Mouse (Mus musculus): ENCODE measurements at regions not wholly inside any gene's neighbourhood (a gene's known extent, or its start where the extent isn't known, plus 50 kb on each side); places are given as distances from the start of the nearest gene placed in this dataset.

GRCm38 (mm10) chr5:43339671-43340070, 106.7 kb downstream of the Cpeb2 start:
- no peak for ATAC-seq (replicated peaks; ENCODE audit: poor library complexity, severe bottlenecking)

- no peak for ATAC-seq (replicated peaks; ENCODE audit: poor library complexity, severe bottlenecking)
Measured at GRCm38 (mm10) chr5:43341475-43341874, 108.5 kb downstream of the Cpeb2 start.

DNA sequence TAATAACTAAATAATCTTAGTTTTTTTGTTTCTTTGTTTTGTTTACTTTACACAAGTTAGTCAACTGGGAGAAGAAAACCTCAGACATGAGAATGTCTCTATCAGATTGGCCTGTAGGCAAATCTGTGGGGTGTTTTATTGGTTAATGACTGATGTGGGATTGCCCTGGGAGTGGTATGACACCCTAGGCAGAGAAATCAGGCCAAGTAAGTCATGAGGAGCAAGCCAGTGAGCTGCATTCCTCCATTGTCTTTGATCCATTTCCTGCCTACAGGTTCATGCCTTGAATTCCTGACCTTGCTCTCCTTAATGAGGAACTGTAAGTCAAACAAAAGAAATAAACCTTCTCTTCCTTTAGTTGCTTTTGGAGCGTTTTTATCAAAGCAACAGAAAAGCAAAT, 111.5 kb downstream of the Cpeb2 start:
- no peak for ATAC-seq (replicated peaks; ENCODE audit: poor library complexity, severe bottlenecking)

DNA sequence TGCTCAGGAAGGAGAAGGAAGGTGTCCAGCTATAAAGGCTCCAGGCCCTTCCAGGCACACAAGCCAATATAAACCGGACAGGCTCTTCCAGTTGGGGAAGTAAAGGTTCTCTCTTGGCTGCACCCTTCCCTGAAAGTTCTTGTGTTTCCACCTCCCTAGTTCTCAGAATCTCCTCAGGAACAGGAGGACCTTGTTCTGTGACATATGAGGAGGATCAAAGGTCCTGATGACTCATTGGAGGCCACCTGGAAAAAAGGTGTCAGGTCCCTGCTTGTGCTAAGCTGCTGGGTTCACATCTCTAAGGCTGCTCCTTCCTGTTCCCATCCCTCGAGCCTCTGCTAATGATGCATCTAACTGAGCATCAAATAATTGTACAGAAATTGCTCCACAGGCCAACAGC, 118.0 kb downstream of the Cpeb2 start:
- no peak for ATAC-seq (replicated peaks; ENCODE audit: poor library complexity, severe bottlenecking)

DNA sequence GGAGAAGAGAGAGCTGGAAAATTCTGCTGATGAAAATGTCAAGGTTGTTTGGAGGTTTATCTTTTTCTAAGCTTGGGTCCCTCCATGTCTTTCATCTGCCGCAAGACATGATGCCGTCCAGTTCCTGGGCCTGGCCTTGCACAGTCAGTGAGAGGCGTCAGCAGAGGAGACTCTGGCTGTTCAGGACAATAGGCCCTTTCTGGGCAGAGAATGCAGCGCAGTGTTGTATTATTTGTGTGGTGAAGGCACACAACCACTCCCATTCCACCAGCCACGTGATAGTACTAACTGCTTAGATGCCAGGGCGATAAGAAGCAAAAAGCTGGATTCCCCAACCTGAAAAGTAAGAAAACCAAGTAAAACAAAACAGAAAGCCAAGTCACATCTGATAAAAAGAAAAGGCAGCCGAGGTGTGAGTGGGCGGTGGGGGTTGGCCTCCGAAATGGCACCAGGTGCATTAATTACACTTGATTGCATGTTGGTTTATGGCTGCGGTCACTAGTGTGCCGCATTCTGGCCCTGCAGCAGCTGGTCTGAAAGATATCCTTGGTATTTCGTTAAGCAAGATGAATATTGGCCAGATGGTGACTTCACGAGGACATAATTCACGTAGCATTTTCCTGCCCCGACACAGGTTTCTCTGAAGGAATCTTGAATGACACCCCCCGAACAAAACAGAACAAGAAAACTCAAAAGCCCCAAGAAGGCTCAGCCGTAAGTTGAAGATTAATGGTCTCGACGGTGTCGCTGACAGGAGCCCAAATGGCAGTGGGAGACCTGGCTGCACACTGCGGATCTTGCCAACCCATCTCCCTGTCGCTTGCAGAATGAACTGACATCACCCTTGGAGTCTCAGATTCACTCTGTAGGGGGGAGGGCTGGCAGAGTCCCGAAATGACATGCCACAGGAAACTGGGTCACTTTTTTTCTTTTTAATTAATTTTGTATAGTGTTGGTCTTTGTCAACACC, 120.3 kb downstream of the Cpeb2 start:
- no peak for ATAC-seq (replicated peaks; ENCODE audit: poor library complexity, severe bottlenecking)

DNA sequence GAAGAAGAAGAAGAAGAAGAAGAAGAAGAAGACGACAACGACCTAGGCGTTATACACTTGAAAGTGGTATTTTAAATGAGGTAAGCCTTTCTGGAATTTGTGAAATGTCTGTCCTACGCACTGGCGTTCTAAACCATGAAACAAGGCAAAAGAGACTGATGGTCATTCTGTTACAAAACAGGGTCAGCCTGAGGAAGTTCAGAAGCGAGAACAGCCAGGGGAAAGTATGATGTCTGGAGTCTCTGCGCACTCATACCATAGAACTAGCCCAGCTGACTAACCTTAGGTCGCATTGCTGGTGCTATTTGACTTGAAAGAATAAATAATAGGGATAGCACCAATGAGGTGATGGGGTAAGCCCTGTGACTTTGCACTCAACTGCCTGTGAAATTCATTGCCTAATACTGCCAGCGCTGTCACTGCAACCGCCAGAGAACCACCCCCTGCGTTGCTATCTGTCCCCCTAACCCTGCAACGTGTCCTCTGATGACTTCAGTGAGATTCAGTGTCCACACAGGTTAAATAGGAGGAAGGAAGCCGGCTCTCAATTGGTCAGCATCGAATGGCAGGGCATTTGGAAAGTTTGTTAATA, 121.5 kb downstream of the Cpeb2 start:
- ATAC-seq (replicated peaks; ENCODE audit: poor library complexity, severe bottlenecking): peak; percentile 77

DNA sequence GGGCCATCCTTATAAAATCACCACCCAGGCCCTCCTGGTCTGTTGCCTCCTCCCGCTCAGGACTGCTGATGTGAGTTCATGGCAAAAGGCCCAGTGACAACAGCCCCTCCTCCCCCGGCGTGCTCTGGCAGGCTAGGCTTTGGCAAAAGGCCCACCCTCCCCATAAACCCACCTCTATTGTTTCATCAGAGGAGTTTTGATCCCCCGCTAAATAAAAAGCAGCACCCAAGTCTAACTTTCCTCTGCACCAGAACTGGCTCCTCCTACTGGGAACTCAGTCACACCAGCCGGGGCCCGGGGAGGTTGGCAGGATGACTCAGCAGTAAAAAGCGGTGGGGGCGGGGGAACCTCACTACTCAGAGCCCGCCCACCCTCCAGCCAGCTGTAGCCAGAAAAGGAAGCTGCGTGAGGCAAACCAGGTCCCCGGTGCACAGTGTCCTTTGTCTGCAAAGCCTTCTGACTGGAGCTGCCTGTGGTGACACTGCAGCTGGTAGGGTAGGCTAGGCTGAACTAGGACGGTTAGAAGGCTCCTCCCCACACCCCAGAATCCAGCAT, 122.1 kb downstream of the Cpeb2 start:
- peak; percentile 78 for ATAC-seq (replicated peaks; ENCODE audit: poor library complexity, severe bottlenecking)

DNA sequence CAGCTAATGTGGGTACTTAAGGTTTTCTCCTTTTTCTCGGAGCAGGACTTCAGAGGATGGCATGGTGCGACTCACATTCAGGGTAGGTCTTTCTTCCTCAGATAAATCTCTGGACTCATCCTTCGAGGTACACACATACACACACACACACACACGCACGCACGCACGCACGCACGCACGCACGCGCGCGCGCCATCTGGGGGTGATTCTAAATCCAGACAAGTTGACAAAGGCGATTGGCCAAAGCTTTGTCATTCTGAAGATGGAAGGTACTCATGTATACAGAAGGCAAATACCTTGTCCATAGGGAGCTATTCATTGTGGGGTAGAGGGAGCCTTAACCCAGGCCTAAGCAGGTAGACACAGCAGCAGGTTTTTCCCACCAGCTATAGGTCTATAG, 122.9 kb downstream of the Cpeb2 start:
- ATAC-seq (replicated peaks; ENCODE audit: poor library complexity, severe bottlenecking): no peak

DNA sequence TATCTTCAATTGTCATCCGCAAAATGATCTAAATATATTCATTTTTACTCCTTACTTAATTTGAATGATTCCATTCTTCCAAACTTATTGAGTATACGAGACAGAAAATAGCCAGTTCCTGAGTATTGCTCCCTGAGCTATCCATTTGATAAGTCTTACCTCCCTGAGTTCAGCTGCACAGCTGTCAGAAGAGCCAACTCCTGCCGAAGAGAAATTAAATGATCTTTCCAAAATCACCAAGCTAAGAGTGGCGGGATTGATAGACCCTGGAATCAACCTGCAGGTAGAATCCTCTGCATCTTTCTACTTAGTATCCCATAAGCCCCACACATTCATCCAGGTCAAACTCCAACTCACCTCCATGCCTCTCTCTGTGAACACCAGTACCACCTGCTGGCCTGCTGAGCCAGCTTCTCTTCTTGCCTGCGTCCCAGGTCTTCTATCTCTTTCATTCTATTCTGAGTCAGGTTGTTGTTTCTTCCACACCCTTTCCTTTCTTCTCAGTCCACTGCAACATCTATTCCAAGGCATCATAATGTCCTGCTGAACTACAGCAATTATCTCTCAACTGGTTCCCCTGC, 124.2 kb downstream of the Cpeb2 start:
- no peak for ATAC-seq (replicated peaks; ENCODE audit: poor library complexity, severe bottlenecking)

DNA sequence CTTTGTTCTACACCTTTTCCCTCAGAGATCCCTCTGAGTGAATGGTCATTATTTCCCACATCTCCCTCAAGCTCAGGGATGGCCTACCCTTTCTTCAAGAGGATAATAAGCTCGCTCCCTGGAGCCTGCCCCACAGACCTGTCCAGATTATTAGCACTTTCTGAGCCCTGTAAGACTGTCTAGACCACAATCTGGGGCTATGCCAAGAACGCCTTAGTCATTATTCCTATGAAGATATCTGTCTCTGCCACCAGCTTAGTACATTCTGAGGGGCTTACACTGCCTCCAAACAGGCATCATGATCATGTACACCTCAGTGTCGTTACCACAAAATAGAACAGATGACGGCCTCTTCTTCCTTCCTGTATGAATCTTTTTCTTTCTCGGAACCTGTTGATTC, 124.9 kb downstream of the Cpeb2 start:
- no peak for ATAC-seq (replicated peaks; ENCODE audit: poor library complexity, severe bottlenecking)

- ATAC-seq (replicated peaks; ENCODE audit: poor library complexity, severe bottlenecking): no peak
Measured at GRCm38 (mm10) chr5:43358928-43359765, 126.2 kb downstream of the Cpeb2 start.

DNA sequence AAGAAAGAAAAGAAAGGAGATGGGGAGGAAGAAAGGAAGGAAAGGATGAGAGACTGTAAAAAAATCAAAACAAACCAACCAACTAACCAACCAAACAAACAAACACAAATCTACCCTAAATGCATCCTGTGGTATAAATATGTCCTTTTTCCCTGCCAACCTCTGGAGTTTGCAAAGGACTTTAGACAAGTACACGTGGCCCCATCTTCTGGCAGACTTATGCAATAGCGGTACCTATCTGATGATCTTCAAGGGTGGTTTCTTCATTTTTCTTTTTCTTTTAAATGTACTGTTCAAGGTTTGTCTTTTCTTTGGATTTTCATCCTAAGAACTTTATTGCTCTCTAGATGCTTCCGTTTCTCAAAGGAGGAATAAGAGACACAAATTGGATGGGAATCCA, 127.3 kb downstream of the Cpeb2 start:
- ATAC-seq (replicated peaks; ENCODE audit: poor library complexity, severe bottlenecking): peak; percentile 61

DNA sequence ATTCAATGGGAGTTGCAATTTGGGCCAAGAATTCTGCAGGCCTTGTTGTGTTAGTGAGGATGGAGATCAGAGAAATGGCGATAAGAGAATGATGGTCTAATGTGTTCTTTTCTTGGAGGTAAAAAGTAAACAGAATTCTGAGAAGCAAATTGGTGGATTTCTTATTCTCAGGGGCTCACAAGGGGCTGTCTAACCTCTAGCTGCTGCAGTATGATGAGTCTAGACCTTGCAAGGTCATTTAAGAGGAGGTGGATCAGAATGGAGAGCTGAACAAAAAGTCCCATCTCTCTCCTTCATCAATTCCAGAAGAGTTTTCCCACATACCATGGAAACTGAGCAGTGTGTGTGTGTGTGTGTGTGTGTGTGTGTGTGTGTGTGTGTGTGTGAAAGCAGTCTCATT, 128.1 kb downstream of the Cpeb2 start:
- no peak for ATAC-seq (replicated peaks; ENCODE audit: poor library complexity, severe bottlenecking)

DNA sequence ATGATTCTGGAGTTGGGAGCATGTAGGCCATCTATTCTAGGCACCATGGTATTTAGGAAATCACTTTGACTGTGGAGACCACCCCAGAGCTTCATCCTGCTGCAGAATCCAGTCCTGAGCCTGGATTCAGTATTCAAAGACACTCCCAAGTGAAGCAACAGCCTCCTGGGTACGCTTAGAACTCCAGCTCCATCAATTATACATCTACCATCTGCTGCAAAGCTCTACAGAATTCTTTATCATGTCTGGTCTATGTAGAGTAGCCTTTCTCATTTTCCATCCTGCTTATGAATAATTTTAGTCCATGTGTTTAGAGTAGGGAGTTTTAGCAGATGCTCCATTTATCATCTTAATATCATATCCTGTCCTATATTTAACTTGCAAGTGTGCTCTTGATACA, 139.4 kb downstream of the Cpeb2 start:
- no peak for ATAC-seq (replicated peaks; ENCODE audit: poor library complexity, severe bottlenecking)

GRCm38 (mm10) chr5:43384689-43385375, 130.5 kb upstream of the C1qtnf7 start:
- no peak for ATAC-seq (replicated peaks; ENCODE audit: poor library complexity, severe bottlenecking)

- no peak for ATAC-seq (replicated peaks; ENCODE audit: poor library complexity, severe bottlenecking)
Measured at GRCm38 (mm10) chr5:43390997-43391396, 124.3 kb upstream of the C1qtnf7 start.

DNA sequence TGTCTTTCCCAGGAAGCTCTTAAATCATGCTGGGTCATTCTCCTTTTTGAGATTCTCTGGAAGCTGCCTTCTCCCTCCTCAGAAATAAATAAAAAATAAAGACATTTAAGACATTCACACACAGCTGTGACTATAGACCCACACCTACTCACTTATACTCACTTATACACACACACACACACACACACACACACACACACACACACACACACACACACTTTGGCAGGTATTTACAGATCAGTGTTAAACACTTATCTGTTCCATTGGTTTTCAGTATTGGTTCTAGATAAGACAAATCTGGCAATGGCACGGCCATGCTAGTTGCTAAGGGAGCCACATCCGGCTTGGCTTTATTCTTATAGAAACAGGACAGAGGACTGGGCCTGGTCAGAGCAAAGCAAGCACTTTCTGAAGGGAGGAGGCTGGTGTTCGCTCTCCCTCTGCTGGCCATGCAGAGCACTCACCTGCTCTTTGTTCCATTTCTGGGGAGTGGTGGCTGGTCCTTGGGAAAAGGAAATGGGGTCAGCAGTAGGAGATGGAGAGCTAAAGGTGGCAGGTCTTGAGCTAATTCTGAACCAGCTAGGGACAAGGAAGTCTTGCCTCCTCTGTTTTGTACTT, 123.8 kb upstream of the C1qtnf7 start:
- peak; percentile 58 for ATAC-seq (replicated peaks; ENCODE audit: poor library complexity, severe bottlenecking)

- no peak for ATAC-seq (replicated peaks; ENCODE audit: poor library complexity, severe bottlenecking)
Measured at GRCm38 (mm10) chr5:43392908-43393545, 122.3 kb upstream of the C1qtnf7 start.

DNA sequence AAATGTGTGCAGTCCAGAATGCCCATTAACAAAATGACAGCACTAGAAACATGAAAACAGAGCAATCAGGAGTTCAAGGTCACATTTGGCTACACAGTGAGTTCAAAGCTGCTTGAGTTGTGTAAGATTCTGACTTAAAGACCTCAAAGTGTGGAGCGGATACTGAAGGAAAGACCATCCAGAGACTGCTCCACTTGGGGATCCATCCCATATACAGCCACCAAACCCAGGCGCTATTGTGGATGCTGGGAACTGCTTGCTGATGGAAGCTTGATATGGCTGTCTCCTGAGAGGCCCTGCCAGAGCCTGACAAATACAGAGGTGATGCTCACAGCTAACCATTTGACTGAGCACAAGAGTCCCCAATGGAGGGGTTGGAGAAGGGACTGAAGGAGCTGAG, 98.1 kb upstream of the C1qtnf7 start:
- no peak for ATAC-seq (replicated peaks; ENCODE audit: poor library complexity, severe bottlenecking)

Data from granulocyte monocyte progenitor cell, adult 5-6 weeks (primary cell).